Mouse (Mus musculus): ENCODE data around the gene Dmxl2. TPM values are rescaled to one million over a fixed set of nuclear protein-coding genes. Genes with fewer than 3 reads are reported as not detected.

The Dmxl2 gene
- polyA plus RNA-seq, 1 experiment from 2014 or later, result 1.4 TPM

DNA sequence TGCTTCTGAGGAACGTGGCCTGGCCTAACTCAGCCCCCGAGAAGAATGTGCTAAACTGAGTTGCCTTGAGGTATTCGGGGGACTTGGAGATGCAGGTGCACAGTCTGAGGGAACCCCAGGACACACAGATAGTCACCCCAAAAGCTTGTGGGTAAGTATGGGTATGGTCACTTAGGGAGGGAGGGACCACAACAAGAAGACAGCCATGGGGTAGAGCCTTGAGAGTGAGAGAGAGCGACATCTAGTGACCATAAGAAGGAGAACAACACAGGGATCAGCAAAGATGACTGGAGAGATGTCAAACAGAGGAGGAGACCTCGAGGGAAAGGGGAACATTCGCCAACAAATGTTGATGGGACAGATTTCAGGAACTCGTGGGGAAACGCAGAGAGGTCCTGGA is 178.0 kb downstream of the Dmxl2 start:
- Histone ChIP-seq H3K4me2 (ENCODE audit: low read depth, low read length) (no peak overlapping the region), H3K4me3 (ENCODE audit: low read depth, low read length) (no peak overlapping the region), H3K27ac (ENCODE audit: low read length) (no peak overlapping the region), H3K27me3 (ENCODE audit: control insufficient read depth, insufficient read depth, low read depth, low read length) (no peaks in the 10 kb centered on the region), H3K9me3 (replicated peaks; ENCODE audit: control insufficient read depth, low read length) (no peaks in the 10 kb centered on the region), H3K9ac (ENCODE audit: low read depth, low read length) (no peak overlapping the region), H3K4me1 (ENCODE audit: control insufficient read depth, low read depth, low read length) (no peaks in the 10 kb centered on the region), H3K36me3 (ENCODE audit: control insufficient read depth, insufficient read depth) (no peaks in the 10 kb centered on the region)
- WGBS (ENCODE audit: insufficient replicate concordance), result 27% methylated on average over 8 of the region's 8 CpGs
- ATAC-seq (ENCODE audit: low read depth), result no peak

- Histone ChIP-seq H3K27me3 (ENCODE audit: control insufficient read depth, insufficient read depth, low read depth, low read length) (no peaks in the 10 kb centered on the region), H3K27ac (ENCODE audit: low read length) (no peak overlapping the region), H3K4me3 (ENCODE audit: low read depth, low read length) (no peak overlapping the region), H3K4me1 (ENCODE audit: control insufficient read depth, low read depth, low read length) (no peaks in the 10 kb centered on the region), H3K9me3 (replicated peaks; ENCODE audit: control insufficient read depth, low read length) (no peaks in the 10 kb centered on the region), H3K9ac (ENCODE audit: low read depth, low read length) (no peak overlapping the region), H3K36me3 (ENCODE audit: control insufficient read depth, insufficient read depth) (no peaks in the 10 kb centered on the region), H3K4me2 (ENCODE audit: low read depth, low read length) (no peak overlapping the region)
- WGBS (ENCODE audit: insufficient replicate concordance), result 55% methylated on average over 9 of the region's 9 CpGs
- ATAC-seq (ENCODE audit: low read depth), result no peak
These were observed 185.1 kb downstream of the Dmxl2 start for GRCm38 (mm10) chr9:54316363-54316762.

Other genes starting within 250 kb of the Dmxl2 start
- gene Cyp19a1, start 233.5 kb downstream of the Dmxl2 start, polyA plus RNA-seq (2015; fragmentation: Nextera tagmentation; extraction: Ambion mirVana), result not detected in 2 replicates
- gene Gldn, start 215.1 kb downstream of the Dmxl2 start, polyA plus RNA-seq (2015; fragmentation: Nextera tagmentation; extraction: Ambion mirVana), result not detected in 2 replicates
- gene Sh2d7, start 37.4 kb upstream of the Dmxl2 start, polyA plus RNA-seq (2015; fragmentation: Nextera tagmentation; extraction: Ambion mirVana), result not detected in 2 replicates
- 1.4 and 1.5 TPM in 2 replicates for gene Cib2, start 58.6 kb upstream of the Dmxl2 start, polyA plus RNA-seq (2015; fragmentation: Nextera tagmentation; extraction: Ambion mirVana)
- gene Idh3a, start 84.7 kb upstream of the Dmxl2 start, polyA plus RNA-seq (2015; fragmentation: Nextera tagmentation; extraction: Ambion mirVana), result 55.1 and 63.6 TPM in 2 replicates
- 0.06 and 0.24 TPM in 2 replicates for gene Acsbg1, start 160.2 kb upstream of the Dmxl2 start, polyA plus RNA-seq (2015; fragmentation: Nextera tagmentation; extraction: Ambion mirVana)
- 18.4 and 21.8 TPM in 2 replicates for gene Dnaja4, start 197.2 kb upstream of the Dmxl2 start, polyA plus RNA-seq (2015; fragmentation: Nextera tagmentation; extraction: Ambion mirVana)
- 71.1 and 78.8 TPM in 2 replicates for gene Wdr61, start 232.9 kb upstream of the Dmxl2 start, polyA plus RNA-seq (2015; fragmentation: Nextera tagmentation; extraction: Ambion mirVana)

Measured in liver, embryonic 16.5 days (tissue).